Mouse (Mus musculus) heart, adult 11 months (tissue): ENCODE results near the gene Slc6a11.

Source experiments
- DNase-seq: peaks from one replicate; pipeline ENCODE4 v3.0.0; 2022

Slc6a11 gene

DNA sequence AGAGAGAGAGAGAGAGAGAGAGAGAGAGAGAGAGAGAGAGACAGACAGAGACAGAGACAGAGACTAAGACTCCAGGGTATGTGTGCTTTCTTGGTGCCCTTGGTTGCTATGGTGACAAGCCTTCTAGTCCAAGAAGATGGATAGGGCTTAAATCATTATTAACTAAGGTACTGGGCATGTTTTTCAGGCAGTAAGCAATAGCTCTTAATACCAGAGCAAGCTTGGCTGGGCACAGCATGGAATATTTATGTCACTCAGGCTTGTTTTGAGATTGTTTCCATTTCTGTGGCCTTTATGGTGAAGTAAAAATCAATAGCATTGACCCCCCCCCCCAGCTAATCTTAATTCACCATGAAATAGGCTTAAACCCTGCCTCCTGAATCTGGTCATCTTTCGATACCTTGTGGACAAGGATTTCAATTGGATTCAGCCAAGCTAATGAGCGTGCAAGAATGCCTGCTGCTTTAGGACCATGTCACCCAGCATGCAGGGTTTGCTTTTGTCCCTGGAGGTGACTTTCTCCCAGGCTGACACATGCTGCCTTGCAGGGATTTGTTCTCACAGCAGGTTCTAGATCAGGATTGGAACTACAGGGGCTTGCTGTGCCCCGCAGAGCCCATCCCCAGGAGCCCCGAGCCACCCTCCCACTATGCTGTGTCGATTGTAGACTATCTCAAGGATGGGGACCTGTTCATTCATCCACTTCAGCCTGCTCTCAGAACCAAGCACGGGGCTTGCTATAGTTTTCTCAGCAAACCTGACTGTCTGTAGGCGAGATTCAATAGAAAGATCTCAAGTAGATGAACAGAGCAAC, 51.5 kb downstream of the Slc6a11 start:
- no peak for DNase-seq

DNA sequence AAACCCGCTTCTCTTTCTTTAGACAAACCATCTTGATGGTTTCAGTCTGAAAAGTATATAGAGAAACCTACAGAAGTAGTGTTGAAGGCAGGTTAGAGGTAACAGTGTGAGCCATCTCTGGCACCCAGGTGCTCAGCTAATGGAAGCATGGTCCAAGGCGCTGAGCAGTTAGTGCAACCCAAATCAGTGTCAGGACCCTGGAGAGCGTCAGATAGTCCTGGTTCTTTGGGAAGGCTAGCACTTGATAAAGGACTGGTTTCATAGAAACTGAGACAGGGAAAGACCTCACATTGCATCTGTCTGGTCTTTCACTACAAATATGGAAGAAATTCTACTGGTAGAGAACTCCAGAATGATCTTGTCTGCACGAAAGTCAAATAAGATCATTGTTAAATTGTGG, 56.1 kb downstream of the Slc6a11 start:
- no peak for DNase-seq

DNA sequence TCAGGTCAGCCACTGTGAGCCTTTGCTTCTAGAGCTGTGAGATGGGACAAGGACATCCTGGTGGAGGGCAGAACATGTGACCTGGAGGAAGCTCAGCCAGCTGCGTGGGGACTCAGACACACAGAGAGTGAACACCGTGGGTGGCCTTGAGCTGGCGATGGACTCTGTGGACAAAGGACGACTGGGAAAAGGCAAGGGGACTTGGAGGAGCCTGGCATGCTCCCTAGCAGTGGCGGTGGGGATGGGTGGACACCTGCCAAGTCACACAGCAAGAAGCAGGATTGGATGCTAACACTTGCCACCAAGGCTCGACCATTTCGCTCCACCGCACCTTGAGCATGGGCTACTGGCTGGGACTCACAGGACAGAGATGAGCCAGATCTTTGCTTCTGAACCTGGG, 57.8 kb downstream of the Slc6a11 start:
- no peak for DNase-seq

DNA sequence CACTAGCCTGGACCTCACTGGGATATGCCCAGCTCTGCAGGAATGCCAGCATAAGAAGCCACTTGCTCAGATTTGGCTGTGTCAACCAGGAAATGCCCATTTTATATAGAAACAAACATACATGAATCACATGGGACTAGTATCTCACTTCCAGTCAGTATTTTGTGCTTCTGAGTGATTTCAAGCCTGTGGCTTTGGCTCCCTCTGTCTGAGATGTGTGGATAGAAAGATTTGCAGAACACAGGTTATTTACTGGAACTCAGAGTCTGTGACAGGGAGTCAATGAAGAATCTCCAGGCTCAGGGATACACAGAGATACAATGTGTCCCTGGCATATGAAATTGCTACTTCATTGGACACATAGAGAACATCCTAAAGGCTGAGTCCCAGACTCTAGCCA, 65.0 kb downstream of the Slc6a11 start:
- DNase-seq = no peak

DNA sequence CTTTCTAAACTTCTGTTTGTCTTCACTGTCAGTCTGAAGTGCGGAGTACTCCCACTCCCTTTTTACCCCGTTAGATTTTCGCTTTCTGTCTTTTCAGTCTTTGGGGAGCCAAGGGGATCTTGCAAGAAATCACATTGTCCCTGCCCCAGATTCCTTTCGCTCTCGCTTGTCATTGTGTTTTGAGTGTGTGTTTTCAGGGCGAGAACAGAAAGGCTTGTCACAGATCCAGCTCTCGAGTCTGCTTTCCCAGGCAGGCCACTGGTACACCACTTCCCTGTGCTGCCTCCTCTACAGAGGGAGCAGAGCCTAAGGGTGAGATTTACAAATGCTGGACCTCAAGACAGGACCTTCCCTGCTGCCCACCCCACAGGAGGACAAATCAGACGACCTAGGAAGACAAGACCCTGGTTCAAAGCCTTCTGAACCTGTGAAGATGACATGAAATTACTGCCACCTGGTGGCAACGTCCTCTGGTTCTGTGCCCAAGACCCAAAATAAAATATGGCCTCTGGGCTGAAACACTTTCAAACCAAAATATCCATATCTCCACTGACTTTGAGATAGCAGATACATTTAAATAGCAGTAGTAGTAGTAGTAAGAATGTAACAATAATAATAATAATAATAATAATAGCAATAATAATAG, 68.3 kb downstream of the Slc6a11 start:
- DNase-seq = no peak

DNA sequence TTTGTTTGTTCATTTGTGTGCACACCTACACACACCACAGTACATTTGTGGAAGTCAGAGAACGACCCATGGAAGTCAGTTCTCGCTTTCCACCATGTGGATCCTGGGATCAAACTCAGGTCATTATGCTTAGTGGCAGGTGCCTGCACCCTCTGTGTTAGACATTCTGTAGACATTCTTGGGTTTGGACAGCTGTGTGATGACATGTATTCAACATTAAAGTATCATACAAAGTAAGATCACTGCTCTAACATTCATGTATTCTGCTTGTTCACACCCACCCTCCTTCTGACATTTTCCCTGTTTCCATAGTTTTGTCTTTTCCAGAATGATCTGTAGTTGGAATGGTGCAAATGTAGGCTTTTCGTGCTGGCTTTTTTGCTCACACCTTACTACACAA, 73.5 kb downstream of the Slc6a11 start:
- no peak for DNase-seq

DNA sequence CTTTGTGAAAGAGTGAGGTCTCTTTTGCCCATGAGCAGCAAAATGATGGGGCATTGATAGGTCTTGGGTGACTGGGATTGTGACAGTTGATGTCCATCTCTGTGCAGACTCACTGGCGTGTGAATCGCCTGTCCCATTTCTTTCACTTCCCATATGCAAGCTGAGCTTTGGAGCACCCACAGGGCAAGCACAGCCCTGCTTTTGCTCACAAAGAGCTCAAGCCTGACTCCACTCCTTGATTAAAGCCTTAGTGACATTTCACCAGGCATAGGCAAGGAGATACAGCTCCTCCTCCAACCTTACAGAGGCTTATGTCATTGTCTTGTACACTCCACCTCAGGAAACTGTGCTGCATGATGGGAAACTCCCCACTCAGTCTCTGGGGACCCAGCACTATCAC, 77.3 kb downstream of the Slc6a11 start:
- no peak for DNase-seq

DNA sequence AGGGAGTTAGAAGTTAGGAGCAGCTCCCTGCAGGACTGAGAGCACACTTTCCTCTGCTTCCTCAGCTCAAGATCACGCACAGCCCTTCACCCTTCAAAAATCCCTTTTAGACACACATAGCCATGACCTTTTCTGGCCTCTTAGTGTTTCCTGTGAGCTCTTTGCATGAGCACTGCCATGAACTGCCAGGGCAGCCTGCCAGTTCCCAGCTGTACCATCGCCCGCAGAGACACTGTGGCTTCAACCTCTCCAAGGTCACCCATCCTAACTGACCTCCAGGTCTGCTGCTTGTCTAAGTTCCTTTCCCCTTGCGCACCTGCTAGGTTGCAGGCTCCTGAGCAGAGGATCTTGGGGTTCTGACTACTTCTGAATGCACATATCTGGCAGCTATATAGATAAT, 83.4 kb downstream of the Slc6a11 start:
- DNase-seq = peak; percentile 93

DNA sequence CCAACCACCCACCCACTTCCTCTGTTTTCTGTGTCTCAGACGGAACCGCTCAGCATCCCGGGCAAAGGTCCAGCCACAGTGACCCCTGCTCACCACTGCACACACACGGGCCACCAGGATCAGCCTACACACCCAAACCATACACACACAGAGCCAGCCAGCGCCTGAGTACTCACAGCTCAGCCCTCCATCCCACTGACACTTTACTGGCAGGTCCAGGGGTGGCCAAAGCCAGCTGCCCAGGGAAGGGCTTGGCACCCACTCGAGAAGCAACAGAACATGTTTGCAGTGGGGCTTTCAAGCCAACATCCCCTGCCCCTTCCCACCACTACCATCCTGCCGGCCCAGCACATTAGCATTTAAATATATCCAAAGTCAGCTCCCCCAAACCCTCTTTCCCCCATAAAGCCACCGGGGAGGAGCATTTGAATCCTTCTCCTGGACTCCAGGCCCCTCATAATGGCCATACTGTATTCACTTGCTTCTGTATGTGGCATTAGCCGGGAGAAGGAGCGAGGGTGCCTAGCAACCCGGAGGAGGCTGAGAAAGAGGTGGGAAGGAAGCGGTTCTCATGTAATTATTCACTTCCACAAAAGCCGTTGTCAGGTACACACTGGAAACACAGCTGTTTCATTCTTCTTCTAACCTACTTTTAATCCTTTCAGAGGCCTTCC, 85.8 kb downstream of the Slc6a11 start:
- DNase-seq = no peak

DNA sequence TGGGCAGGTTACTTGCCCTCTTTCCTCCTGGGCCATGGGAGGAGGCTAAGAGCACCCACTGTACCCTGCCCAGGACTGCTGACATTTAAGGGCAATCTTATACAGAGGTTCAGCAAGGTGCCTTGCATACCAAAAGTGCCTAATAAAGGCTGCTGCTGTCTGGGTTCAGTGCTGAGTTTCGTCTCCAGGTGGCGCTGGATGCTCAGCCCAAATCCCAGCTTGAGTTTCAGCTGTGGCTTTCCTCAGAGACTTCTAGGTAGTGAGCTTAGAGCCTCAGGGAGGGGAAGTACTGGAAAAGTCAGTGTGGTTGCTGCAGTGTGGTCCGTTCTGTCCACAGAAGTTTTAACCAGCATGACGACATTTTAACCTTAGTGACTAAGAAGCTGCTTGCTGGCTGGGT, 93.4 kb downstream of the Slc6a11 start:
- no peak for DNase-seq

DNA sequence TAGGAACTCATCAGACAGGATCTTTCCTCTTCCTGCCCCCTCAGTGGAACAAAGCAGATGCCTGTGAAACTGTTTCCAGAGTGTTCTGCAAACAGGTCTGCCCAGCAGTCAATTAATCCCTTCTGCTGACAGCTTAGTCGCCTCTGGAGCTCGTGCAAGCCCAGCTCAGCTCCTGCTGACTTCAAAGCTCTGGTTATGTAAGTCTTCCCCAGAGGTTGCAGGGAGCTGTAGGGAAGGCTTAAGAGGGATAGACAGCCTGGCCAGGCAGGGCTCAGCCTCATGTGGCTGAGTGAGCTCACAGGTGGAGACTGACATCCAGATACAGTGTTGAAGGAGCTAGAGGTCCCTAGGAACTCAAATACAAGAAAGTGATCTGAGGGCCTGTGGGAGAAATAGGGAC, 96.3 kb downstream of the Slc6a11 start:
- DNase-seq = no peak

DNA sequence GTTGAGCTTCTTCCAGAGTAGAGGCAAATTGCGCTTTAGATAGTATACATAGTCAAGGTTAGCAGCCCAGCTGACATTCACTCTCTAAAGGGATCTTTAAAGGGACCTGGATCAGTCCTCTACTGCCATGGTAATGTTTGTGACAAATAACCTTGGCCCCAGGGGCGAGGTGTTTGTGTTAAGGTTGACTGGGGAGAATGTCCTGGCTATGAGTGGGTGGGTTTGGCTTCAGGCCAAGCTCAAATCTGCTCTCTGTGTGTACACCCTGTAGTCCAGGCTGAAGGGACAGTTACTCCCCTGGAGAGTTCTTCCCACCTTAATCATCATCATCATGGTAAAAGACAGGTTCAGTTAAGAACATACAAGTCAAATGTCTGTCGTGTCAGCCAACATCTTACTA, 97.2 kb downstream of the Slc6a11 start:
- DNase-seq = no peak

DNA sequence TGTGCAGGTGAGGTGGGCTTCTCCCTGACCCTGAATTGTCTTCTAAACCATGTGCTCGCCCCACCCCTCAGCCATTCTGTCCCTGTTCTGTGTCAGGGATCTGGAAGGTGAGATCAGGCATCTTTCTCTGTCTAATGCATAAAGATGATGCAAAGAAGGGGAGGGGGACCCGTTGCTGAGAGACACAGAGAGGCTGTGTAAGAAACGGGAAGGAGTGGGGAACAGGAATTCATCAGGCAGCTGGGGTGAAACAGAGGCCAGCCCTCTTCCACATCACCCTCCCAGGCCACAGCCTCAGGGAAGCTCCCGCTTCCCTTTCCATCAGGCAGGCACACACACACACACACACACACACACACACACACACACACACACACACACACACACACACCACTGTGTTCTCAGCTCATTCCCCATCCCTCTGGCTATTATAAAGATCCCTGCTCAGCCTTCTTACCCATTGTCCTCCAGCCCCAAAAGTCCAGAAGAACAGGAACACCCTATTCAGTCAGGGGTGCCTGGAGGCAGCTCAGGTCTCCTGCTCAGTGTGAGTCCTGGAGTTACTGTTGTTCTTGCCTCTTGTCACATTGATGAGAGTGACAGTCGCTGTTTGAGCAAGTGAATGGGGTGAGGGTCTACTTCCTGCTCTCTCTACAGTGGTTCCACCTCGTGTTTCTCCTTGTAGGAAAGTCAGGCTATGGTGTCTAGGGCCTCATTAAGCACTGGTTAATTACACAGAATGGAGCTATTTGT, 108.0 kb downstream of the Slc6a11 start:
- DNase-seq = no peak

DNA sequence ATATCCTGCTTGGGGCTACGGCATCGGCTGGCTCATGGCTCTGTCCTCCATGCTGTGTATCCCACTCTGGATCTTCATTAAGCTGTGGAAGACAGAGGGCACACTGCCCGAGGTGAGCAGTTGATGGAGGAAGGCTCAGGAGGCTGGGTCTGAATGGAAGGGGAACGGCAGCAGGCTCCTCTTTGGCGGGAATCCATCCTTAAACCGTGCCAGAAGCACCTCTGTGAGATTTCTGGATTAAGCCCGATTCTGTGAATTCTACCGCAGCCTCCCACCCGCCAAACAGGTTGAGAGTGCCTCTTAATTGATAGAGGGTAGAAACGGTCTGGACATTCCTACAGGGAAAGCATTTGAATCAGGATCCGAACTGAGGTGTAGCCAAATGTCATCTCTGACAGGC, 114.6 kb downstream of the Slc6a11 start:
- DNase-seq = no peak

DNA sequence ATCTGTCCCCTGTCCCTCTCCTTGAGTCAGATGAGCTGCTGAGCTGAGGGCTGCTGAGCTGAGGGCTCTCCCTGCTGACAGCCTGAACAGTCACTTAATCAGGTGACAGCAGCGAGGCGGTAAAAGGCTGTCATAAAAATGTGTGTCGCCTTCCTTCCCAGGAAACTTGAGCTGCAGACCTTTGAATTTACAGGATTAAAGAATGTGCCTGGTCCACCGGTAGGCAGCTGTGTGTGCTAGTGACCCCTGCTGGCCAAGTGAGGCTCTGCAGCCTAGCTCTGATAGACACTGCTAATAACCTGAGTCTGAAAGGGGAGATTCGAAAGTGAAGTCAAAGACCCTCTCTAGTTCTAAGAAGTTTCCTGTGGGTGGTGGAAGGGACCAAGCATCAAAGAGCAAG, 119.3 kb downstream of the Slc6a11 start:
- DNase-seq = no peak

DNA sequence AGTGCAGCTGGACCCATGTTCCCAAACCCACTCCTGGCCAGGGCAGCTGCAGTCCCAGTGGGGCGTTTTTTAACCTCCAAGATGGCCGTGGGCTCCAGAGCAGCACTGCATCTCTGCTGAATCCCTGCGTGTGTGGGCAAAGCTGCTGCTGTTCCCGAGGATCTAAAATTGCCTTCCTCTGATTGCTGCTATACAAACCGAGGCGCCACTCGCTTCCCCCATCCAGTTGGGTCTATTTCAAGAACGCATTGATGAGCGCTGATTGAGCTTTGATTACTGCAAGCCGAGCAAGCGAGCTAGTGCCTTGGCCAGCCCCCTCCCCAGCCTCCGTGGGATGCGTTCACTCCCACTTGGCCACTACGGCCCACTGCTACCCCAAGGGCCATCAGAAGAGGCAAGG, 123.9 kb downstream of the Slc6a11 start:
- DNase-seq = no peak

DNA sequence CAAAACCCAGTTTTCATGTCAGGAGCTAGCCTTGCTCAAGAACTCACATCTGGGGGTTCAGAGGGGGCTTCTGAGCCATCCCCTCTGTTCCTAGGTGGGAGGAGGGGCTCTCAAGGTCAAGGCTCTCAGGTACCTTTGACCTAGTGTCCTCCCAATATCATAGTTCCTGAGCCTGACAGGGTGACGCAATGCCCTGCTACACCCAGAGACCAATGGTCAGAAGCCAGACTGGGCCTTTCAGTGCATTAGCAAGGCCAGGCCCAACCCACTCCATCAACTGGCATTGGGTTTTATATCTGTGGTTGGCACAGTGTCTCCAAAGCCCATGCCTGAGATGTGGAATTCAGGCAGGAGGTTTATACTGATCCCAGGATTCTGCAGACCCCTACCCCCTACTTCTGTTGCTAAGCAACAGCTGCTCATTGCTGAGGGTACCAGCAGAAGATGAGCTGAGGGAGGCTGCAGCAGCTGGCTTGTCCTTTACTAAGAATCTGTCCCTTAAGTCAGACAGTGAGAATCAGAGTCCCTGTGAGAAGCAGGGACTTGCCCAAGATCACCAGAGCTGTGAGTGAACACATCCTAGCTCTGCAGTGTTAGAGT, 126.8 kb downstream of the Slc6a11 start:
- no peak for DNase-seq

DNA sequence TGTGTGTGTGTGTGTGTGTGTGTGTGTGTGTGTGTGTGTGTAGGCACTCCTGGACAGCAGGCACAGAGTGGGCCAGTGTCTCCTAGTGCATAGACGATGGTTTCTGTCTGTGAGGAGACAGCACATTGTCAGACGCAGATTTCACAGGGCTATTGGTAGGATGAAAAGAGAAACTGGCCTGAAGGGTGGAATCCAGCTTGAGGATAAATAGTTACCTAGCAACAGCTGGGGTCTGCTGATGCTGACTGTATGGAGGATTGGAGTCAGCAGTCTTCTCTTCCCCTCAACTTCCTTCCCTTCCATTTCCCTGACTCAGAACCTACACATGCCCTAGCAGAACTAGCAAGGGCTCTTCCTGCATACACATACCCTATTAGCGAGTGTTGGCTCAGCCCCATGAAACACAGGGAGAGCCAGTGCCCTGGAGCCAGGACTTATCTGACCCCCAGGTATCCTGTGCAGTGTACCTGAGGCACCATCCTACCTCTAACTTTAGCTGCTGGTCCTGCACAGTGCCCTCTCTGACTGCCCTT, 127.7 kb downstream of the Slc6a11 start:
- DNase-seq = peak; percentile 91

DNA sequence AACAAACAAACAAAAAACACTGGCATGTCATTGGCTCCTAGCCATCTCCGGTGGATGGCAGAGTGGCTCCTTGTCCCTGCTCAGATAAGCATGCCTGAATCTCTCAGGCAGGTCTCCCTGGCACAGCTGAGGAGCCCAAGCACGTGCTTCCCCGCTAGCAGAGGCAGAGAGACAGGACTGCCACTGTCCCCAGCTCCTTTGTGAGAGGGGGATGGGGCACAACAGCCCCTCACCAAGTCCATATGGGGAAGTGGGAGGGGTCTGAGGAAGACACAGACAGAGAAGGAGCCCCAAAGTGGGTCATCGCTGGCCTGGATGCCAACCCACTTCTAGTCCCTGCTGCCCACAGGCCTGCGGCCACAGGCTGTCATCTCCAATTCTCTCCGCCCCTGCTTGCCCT, 130.6 kb downstream of the Slc6a11 start:
- DNase-seq = no peak

DNA sequence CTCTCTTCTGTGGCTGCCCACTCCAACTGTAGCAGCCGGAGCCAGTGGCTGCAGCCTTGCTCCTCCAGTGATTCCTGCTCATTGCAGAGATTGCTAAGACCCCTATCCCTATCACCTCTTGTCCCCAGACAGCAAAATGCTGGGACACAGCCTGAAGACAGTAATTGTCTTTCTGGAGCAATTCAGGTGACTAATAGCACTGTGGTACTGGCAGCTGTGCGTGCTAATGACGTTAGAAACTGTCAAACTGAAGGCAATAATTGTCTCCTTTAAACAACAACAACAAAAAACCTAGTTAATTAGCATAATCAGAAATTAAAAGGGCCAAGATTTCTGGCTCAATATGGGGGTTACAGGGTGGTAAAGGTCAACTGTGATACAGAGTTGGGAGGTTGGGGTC, 133.0 kb downstream of the Slc6a11 start:
- DNase-seq = no peak

DNA sequence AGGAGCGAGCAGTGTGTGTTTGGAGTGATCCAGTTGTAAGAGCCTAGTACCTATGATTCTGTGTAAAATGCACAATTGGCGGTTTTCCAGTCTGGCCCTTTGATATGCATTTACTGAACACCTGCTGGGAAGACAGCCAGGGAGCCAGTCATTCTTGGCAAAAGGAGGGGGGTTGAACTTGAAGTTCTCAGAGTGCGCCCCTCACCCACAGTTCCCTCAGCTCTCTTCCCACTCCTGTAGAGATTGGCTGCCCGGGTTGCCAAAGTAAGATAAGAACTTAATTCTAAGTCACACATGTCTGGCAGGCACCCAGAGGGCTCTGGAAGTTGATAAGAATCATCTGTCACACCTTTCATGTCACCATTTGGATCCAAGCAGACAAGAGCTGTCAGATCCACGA, 133.4 kb downstream of the Slc6a11 start:
- no peak for DNase-seq

DNA sequence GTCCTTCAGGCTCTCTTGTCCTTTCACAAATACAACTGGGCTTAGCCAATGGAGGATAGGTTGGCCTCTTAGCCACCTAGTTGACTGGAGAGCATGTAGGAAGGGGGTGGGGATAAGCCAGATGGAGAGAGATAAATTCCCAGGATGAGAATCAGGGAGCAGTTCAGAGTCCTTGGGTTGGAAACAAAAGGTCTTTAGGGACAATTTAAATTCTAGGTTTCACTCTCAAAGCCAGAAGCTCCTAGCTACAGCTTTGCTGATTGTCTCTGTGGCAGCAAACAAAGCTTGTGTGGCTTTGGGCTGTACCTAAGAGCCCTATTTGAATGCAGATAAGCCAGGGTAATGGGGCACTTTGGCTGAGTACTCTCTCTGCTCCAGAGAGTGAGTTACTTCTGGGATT, 135.2 kb downstream of the Slc6a11 start:
- no peak for DNase-seq

DNA sequence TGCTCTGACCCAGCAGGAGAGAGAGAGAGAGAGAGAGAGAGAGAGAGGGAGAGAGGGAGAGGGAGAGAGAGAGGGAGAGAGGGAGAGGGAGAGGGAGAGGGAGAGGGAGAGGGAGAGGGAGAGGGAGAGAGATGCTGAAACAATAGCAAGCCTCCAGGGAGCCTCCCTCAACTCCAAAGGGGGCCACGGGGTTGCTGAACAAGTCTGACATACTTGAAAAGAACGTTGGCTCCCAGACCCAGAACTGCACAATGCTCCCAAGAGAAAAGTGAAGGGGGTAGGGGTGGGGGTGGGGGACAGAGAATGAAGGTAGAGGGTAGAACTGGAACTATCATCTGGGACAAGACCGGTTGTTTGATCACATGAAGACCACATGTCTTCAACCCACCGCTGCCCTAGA, 136.9 kb downstream of the Slc6a11 start:
- DNase-seq = no peak
